Mouse (Mus musculus): ENCODE results near the gene Hoxd8. TPM values are rescaled to one million over a fixed set of nuclear protein-coding genes. Genes with fewer than 3 reads are reported as not detected.

Hoxd8 gene
- polyA plus RNA-seq, 1 experiment from 2014 or later: 2.6 TPM

DNA sequence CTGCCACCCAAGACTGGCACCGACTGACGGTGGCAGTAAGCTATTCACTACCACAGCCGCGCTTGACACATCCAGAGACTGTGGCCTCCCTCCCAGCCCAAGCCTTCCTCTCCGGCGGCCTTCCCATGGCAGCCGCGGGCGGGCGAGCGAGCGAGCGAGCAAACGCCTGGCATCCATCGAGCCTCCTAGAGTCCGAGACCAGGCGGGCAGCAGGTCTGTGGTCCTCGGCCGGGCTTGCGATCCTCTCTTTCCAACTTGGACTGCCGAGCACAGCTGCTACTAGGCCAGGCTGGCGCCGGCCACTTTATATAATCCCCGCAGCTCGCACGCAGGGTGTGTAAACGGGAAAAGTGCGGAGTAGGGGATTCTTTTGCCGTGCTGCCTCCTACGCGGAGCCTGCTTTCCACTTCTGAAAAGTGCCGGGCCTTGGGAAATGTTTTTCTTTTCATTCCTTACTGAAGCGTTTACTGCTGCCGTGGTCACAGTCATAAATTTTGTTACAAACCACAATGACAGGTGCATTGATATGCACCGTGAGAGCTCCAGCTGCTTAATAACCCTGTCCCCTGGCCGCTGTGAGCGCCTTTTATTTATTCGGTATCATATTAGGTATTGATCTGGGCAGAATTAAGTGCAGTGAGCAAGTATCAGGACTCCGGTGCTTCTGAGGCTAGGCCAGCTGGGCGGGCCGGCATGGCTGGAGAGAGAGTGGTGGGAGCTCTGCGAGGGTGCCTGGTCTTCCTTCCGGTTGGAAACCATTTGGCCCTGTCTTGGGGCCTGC is 36.1 kb downstream of the Hoxd8 start:
- Histone ChIP-seq H3K4me3 (ENCODE audit: low read depth, low read length) (peak overlapping the region; percentile 16; the same call in 1 of the 2 replicates), H3K27ac (ENCODE audit: low read length) (no peak overlapping the region; the same call in 1 of the 2 replicates), H3K36me3 (ENCODE audit: control insufficient read depth, insufficient read depth, low read length) (no peaks in the 10 kb centered on the region), H3K9ac (replicated peaks; ENCODE audit: low read depth, low read length) (no peak overlapping the region), H3K4me2 (replicated peaks; ENCODE audit: low read depth, low read length) (peak overlapping the region; percentile 15; the same call in 1 of the 2 replicates), H3K4me1 (ENCODE audit: control insufficient read depth, insufficient read depth, low read length) (no peaks in the 10 kb centered on the region), H3K27me3 (ENCODE audit: control insufficient read depth, insufficient read depth, low read length) (peaks cover 77% of the 10 kb centered on the region), H3K9me3 (ENCODE audit: control insufficient read depth, low read depth, low read length) (no peaks in the 10 kb centered on the region)
- WGBS: 4% methylated on average over 43 of the region's 43 CpGs
- ATAC-seq (ENCODE audit: insufficient number of reproducible peaks, insufficient read depth, low FRiP score, low read depth): 0 out of 2 replicates have a peak, but pooled peaks have one; percentile 40

DNA sequence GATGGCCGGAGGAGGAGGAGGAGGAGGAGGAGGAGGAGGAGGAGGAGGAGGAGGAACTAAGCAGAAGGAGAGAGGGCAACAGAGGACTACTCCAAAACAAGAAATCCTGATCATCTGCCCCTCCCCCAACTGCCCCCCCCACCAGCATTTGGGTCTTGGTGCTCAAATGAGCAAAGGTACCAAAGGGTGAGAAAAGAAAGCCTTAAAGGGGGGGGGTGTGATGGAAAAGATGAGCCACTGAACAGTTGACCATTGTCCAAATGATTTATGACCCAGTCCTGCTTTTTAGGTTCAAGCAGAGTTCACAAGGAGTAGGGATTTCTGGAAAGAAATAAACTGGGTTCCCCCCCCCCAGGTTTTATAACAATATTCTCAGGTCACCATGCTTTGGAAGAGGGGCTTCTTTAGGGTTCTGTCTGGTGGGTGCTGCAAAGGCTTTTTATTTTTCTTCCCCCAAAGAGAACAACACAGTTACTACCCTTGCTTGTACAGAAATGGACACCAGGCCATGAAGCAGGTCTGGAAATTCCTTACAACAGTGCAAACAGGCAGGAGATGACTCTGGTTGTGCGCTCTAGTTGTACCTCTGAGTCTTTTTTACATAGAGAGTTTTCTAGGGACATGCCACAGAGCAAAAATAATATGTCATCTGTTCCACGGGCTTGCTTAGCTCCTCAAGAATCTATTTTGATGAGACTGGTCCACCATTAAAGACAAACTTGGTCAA is 37.0 kb downstream of the Hoxd8 start:
- H3K27me3 ChIP-seq (ENCODE audit: control insufficient read depth, insufficient read depth, low read length): peaks cover 85% of the 10 kb centered on the region
- H3K4me2 ChIP-seq (replicated peaks; ENCODE audit: low read depth, low read length): no peak overlapping the region
- H3K27ac ChIP-seq (ENCODE audit: low read length): no peak overlapping the region
- H3K9me3 ChIP-seq (ENCODE audit: control insufficient read depth, low read depth, low read length): no peaks in the 10 kb centered on the region
- H3K4me1 ChIP-seq (ENCODE audit: control insufficient read depth, insufficient read depth, low read length): no peaks in the 10 kb centered on the region
- H3K36me3 ChIP-seq (ENCODE audit: control insufficient read depth, insufficient read depth, low read length): no peaks in the 10 kb centered on the region
- H3K9ac ChIP-seq (replicated peaks; ENCODE audit: low read depth, low read length): no peak overlapping the region
- no peak for ATAC-seq (ENCODE audit: insufficient number of reproducible peaks, insufficient read depth, low FRiP score, low read depth)
- H3K4me3 ChIP-seq (ENCODE audit: low read depth, low read length): no peak overlapping the region
- WGBS: 39% methylated on average over 2 of the region's 3 CpGs

DNA sequence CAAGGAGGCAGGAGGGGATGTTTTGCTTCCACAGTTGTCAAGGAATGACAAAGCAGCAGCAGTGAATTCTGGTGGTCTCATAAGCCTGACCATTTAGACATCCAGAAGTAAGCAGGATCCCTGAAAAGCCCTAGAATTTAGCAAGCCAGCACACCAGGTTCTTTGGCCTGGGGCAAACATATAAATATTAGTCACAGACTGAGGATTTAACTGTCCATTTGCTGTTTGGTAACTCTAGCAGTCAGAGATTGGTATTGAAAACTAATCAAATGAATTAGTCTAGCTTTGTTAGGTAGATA is 37.5 kb downstream of the Hoxd8 start:
- Histone ChIP-seq H3K4me2 (replicated peaks; ENCODE audit: low read depth, low read length) (no peak overlapping the region), H3K9ac (replicated peaks; ENCODE audit: low read depth, low read length) (no peak overlapping the region), H3K4me3 (ENCODE audit: low read depth, low read length) (no peak overlapping the region), H3K27ac (ENCODE audit: low read length) (no peak overlapping the region), H3K9me3 (ENCODE audit: control insufficient read depth, low read depth, low read length) (no peaks in the 10 kb centered on the region), H3K4me1 (ENCODE audit: control insufficient read depth, insufficient read depth, low read length) (no peaks in the 10 kb centered on the region), H3K27me3 (ENCODE audit: control insufficient read depth, insufficient read depth, low read length) (peaks cover 85% of the 10 kb centered on the region), H3K36me3 (ENCODE audit: control insufficient read depth, insufficient read depth, low read length) (no peaks in the 10 kb centered on the region)
- no peak for ATAC-seq (ENCODE audit: insufficient number of reproducible peaks, insufficient read depth, low FRiP score, low read depth)

DNA sequence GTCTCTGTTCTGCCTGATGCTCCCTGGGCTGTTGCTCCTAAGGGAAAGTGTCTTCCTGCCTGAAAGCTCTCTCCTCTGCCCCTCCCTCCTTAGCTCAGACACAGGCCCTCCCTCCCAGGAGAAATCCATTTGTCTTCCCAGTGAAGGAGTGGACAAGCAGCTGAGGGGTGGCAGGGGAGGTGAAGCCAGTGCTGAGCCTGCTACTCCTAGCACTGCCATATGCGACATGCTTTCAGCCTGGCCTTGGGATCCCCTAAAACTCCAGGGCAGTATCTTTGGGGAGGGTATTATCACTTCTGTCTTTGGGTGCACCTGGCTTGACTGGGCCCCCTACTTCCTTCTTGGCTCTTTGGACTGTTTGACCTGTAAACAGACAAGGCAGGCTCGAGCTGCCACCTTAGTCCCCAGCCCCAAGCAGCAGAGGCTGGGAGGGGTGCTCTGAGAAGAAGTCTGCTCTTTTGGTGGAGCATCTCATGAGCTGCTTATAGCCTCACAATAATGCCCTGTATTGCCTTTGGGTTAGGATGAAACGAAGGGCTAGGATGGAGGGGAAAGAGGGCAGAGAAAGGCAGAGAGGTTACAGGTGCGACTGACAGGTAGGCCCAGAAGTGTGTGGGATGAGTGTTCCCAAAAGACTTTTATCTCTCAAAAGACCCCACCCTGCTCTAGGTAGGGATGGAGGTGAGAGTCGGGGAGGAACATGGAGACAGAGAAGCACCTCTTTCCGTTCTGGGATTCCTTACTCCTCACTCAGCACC is 41.3 kb downstream of the Hoxd8 start:
- peaks cover 83% of the 10 kb centered on the region for H3K27me3 ChIP-seq (ENCODE audit: control insufficient read depth, insufficient read depth, low read length)

DNA sequence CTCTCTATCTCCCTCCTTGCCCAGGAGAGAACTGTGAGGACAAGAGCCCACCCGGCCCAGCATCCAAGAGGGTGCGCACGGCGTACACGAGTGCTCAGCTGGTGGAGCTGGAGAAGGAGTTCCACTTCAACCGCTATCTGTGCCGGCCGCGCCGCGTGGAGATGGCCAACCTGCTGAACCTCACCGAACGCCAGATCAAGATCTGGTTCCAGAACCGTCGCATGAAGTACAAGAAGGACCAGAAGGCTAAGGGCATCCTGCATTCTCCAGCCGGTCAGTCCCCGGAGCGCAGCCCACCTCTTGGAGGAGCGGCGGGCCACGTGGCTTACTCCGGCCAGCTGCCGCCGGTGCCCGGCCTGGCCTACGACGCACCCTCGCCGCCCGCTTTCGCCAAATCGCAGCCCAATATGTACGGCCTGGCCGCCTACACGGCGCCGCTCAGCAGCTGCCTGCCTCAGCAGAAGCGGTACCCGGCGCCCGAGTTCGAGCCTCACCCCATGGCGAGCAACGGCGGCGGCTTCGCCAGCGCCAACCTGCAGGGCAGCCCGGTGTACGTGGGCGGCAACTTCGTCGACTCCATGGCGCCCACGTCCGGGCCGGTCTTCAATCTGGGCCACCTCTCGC is 42.0 kb downstream of the Hoxd8 start:
- peak overlapping the region; percentile 19 for H3K4me3 ChIP-seq (ENCODE audit: low read depth, low read length)
- 3% methylated on average over 58 of the region's 58 CpGs for WGBS
- no peak for ATAC-seq (ENCODE audit: insufficient number of reproducible peaks, insufficient read depth, low FRiP score, low read depth)
- no peak overlapping the region; the same call in 1 of the 2 replicates for H3K27ac ChIP-seq (ENCODE audit: low read length)
- H3K9ac ChIP-seq (replicated peaks; ENCODE audit: low read depth, low read length): peak overlapping the region; percentile 18; the same call in 1 of the 2 replicates
- H3K36me3 ChIP-seq (ENCODE audit: control insufficient read depth, insufficient read depth, low read length): no peaks in the 10 kb centered on the region
- peak overlapping the region; percentile 23 for H3K4me2 ChIP-seq (replicated peaks; ENCODE audit: low read depth, low read length)
- H3K4me1 ChIP-seq (ENCODE audit: control insufficient read depth, insufficient read depth, low read length): no peaks in the 10 kb centered on the region
- peaks cover 84% of the 10 kb centered on the region for H3K27me3 ChIP-seq (ENCODE audit: control insufficient read depth, insufficient read depth, low read length)
- no peaks in the 10 kb centered on the region for H3K9me3 ChIP-seq (ENCODE audit: control insufficient read depth, low read depth, low read length)

More for the DNA sequence above, 41.3 kb downstream of the Hoxd8 start:
- no peak overlapping the region for H3K4me3 ChIP-seq (ENCODE audit: low read depth, low read length)
- H3K4me1 ChIP-seq (ENCODE audit: control insufficient read depth, insufficient read depth, low read length): no peaks in the 10 kb centered on the region
- H3K4me2 ChIP-seq (replicated peaks; ENCODE audit: low read depth, low read length): no peak overlapping the region
- H3K9me3 ChIP-seq (ENCODE audit: control insufficient read depth, low read depth, low read length): no peaks in the 10 kb centered on the region
- ATAC-seq (ENCODE audit: insufficient number of reproducible peaks, insufficient read depth, low FRiP score, low read depth): no peak
- H3K27ac ChIP-seq (ENCODE audit: low read length): peak overlapping the region; percentile 28; the same call in 1 of the 2 replicates
- no peaks in the 10 kb centered on the region for H3K36me3 ChIP-seq (ENCODE audit: control insufficient read depth, insufficient read depth, low read length)
- H3K9ac ChIP-seq (replicated peaks; ENCODE audit: low read depth, low read length): no peak overlapping the region
- WGBS: 10% methylated on average over 6 of the region's 6 CpGs

DNA sequence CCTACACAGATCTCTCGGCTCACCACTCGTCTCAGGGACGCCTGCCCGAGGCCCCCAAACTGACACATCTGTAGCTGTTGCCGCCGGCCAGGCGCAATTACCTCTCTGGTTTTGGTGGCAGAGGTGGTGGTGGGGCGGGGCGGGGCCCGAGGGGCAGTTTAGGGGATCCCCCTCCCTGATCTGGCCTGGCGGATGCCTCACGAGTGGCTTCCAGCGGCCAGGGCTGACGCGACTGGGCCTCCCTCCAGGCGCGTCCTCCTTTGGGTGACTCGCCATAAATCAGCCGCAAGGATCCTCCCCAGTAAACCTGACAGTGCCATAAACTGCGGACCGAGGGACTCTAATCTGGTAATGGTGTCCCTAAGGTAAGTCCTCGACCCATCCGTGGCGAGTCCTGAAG is 42.6 kb downstream of the Hoxd8 start:
- Histone ChIP-seq H3K9me3 (ENCODE audit: control insufficient read depth, low read depth, low read length) (no peaks in the 10 kb centered on the region), H3K9ac (replicated peaks; ENCODE audit: low read depth, low read length) (peak overlapping the region; percentile 18; the same call in 1 of the 2 replicates), H3K4me2 (replicated peaks; ENCODE audit: low read depth, low read length) (0 out of 2 replicates have a peak overlapping the region, but pooled peaks have one; percentile 23), H3K36me3 (ENCODE audit: control insufficient read depth, insufficient read depth, low read length) (no peaks in the 10 kb centered on the region), H3K4me3 (ENCODE audit: low read depth, low read length) (peak overlapping the region; percentile 19), H3K27me3 (ENCODE audit: control insufficient read depth, insufficient read depth, low read length) (peaks cover 84% of the 10 kb centered on the region), H3K4me1 (ENCODE audit: control insufficient read depth, insufficient read depth, low read length) (no peaks in the 10 kb centered on the region), H3K27ac (ENCODE audit: low read length) (no peak overlapping the region; the same call in 1 of the 2 replicates)
- WGBS: 6% methylated on average over 24 of the region's 24 CpGs
- ATAC-seq (ENCODE audit: insufficient number of reproducible peaks, insufficient read depth, low FRiP score, low read depth): no peak

DNA sequence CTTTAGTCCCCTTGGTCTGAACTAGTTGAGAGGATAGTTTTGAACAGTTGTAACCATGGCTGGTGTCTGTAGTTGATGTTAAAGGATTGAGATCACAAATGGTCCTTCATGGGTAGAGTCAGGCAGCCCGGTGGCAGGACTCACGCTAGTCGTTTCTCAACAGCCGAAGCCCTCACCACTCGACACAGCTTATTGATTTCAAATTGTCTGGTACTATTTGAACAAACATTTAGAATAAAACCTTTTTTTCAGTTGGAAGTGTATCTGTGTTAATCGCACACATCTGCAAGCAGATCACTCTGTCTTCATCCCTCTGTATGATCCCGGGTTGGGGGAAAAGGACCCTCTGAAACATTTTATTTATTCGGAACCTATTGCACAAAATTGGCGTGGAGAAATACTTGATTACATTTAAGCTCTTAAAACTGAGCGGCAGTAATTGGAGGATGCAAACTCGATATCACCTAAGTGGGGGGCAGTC is 43.3 kb downstream of the Hoxd8 start:
- Histone ChIP-seq H3K9me3 (ENCODE audit: control insufficient read depth, low read depth, low read length) (no peaks in the 10 kb centered on the region), H3K27me3 (ENCODE audit: control insufficient read depth, insufficient read depth, low read length) (peaks cover 89% of the 10 kb centered on the region), H3K4me3 (ENCODE audit: low read depth, low read length) (peak overlapping the region; percentile 19; the same call in 1 of the 2 replicates), H3K9ac (replicated peaks; ENCODE audit: low read depth, low read length) (no peak overlapping the region), H3K4me2 (replicated peaks; ENCODE audit: low read depth, low read length) (no peak overlapping the region), H3K36me3 (ENCODE audit: control insufficient read depth, insufficient read depth, low read length) (no peaks in the 10 kb centered on the region), H3K4me1 (ENCODE audit: control insufficient read depth, insufficient read depth, low read length) (0 out of 2 replicates have a peak, but pooled peaks cover 2% of the 10 kb centered on the region), H3K27ac (ENCODE audit: low read length) (no peak overlapping the region)
- 19% methylated on average over 11 of the region's 11 CpGs for WGBS
- no peak for ATAC-seq (ENCODE audit: insufficient number of reproducible peaks, insufficient read depth, low FRiP score, low read depth)

Measured in stomach, embryonic 14.5 days (tissue).